Mouse (Mus musculus) right cerebral cortex, adult 2 months (tissue): ENCODE results near the gene Znrf1.

ENCODE experiments used
- DNase-seq, 2 experiments: peaks; one replicate each; pipeline ENCODE4 v3.0.0; 2021 to 2022; ENCODE audit warnings: low spot score in 2 of 2

Znrf1 gene

DNA sequence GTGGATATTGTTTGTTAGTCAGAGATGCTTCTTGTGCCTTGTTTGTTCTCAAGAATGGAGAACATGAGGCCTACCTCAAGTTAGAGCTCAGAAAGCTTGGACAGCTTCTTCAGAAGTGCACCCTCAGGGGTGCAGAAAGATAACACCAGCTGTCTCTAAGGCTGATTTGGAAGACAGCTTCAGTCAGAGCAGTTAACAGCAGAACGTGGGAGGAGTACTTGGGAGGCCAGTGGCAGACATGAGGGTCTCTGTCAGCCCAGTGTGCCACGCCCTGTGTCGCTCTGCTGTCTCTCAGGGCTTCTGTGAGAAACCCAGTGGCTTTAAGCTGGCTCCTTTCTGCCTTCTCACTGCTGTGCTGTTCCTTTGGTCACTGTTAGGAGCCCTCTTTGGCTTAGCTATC lies 32.1 kb downstream of the Znrf1 start:
- no peak for DNase-seq

DNA sequence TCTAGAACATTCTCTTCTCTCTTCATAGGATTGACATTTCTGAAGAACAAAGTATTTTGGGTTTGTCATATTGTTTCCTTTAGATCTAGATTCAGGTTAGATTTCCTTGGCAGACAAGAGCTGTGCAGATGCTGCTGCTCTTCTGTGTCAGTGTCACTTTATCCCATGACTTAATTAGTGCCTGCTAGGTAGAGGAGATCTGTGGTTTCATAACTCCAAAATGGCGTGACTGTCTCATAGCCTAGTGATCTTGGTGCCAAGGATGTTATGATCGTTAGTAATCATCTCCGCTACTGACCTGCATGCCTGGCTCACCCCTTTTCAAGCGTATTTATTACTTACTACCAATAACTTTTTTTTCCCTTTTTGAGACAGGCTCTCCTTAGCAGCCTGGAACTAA lies 34.0 kb downstream of the Znrf1 start:
- DNase-seq = no peak

DNA sequence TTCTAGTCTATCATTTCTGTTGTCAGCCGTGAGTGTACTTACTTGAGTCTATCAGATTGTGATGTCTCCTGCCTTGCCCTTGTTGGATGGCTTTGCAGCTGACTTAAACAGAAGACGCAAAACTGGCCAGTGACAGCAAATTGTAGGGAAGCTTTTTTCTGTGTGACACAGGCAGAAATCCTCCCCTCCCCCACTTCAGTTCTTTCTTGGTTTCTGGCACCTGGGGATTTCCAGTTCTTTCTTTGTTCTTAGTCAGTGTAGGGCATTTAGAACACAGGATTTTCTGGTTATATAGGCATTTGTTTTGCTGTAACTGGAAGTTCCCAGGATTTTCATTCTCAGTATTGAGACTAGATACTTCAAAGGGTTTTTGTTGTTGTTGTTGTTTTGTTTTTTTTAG lies 34.5 kb downstream of the Znrf1 start:
- no peak for DNase-seq

DNA sequence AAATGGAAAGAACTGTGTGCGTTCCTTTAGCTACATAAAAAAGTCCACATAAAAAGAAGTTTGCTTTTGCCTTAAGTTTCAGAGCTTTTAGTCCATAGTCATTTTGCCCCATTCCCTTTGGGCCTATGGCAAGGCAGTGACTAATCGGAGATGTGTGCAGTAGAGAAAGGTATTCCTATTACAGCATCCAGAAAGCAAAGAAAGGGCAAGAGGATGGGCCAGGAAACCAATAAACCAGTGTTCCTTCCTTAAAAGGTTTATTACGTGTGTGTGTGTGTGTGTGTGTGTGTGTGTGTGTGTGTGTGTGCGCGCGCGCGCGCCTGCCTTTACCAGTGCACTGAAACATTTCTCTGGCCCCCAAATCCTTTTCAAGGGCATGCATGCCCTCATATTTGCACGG lies 35.8 kb downstream of the Znrf1 start:
- no peak for DNase-seq

DNA sequence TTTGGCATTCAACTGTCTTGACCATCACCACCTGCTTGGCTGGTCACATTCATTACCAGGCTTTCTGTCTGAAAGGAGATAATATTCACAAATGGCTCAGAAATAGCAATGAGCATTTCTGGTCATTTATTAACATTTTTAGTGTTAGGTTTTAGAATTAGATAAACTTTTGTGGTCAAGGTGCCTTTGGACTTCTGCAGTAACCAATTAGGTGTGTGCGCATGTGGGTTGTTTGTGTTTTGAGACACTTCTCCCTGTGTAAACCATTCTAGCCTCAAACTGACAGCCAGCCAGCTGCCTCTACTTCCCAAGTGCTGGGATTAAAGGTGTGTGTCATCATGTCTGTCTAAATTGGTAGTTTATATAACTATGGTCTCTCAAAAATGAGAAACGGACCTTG lies 36.5 kb downstream of the Znrf1 start:
- DNase-seq = no peak

DNA sequence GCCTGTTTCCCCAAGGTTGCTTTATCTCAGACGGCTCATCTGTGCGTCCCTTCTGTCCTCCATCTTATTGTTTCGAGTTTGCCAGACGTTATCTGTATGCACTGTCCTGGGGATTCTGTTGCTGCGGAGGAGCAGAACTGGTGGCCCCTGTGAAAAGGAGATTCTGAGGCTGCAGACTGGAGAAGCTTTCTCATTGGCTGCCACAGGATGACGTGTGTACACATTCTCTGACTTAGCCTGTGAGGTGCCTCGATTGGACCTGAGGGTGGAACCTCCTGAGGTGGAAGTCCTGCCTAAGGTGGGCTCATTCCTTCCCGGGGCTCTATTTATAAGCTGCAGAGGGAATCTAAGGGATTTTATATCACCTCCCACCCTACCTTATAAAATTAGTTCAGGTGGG lies 37.7 kb downstream of the Znrf1 start:
- DNase-seq = peak; percentile 55 to 57

DNA sequence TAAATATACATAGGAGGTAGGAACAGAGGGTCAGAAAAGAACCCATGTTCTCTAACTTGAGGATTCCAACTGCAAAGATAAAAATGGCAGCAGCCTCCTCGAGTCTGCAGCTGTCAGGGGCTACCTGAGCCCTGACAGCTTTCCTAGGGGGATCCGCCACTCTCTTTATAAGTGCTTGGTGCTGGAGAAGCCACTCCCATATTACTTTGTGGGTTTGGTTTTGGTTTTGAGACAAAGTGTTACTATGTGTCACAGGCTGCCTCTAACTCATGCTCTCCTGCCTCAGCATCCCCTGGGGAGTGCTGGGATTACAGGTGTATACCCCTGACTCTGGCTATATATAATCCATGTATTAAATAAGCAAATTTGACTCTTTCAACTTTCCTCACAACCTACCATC lies 38.1 kb downstream of the Znrf1 start:
- DNase-seq = no peak

DNA sequence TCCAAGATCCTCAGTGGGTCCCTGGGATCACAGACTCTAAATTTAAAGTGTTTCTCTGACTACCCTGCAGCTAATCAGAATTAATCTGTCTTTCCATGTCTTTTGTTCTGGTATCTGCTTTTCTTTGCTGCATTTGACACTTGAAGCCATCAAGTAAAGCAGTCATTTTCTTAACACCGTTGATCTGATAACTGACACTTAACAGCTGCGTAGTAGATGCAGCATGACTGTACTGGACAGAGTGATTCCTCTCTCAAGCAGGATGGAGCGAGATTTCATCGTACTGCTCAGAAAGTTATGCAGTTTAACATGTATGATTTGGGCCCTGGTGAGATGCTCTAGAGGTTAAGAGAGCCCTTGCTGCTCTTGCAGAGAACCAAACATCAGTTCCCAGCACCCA lies 39.6 kb downstream of the Znrf1 start:
- DNase-seq = no peak

DNA sequence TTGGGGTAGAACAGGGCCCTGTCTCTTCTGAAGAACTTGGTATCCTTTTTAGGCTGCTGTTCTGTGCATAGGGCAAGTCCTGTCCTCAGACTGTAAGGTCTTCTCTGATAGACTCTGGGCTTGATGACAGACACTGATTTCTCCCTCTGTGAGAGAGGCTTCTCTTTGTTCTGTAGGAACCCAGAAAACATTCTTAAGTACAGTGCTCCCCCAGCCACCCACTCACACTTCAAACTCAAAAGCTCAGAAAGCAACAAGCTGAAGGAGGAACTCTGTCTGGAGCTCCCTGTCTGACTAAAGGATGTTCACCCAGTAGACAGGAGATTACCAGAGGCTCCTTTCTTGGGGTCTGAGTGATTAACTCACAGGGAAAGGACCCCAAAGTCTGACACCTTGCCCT lies 40.6 kb downstream of the Znrf1 start:
- peak in 1 of 2 experiments; percentile 35 for DNase-seq

DNA sequence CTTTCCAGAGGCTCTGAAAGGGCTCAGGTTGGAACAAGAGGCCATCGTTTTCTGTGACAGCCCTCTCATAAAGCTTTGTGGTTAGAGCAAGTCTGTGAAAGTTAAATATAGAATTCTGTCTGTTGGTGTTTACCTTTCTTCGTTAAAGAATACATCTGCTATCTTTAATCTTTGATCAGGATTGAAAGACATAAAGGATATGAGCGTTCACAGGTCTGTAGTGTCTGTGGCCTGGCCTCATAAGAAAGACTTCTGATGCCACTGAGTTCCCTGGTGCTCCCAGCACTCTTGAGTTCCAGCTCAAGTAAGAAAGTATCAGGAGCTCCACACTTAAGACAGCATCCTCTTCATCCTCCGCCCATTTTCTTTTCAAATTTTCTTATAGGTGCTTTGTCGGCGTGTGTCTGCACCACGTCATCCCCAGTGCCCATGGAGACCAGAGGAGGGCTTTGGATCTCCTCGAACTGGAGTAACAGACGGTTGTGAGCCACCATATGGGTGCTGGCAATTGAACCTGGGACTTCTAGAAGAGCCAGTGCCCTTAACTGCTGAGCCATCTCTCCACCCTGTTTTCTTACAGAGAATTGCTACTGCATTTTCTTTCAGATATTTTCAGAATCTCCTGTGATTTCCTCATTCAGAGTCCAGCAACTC lies 42.1 kb downstream of the Znrf1 start:
- no peak for DNase-seq

DNA sequence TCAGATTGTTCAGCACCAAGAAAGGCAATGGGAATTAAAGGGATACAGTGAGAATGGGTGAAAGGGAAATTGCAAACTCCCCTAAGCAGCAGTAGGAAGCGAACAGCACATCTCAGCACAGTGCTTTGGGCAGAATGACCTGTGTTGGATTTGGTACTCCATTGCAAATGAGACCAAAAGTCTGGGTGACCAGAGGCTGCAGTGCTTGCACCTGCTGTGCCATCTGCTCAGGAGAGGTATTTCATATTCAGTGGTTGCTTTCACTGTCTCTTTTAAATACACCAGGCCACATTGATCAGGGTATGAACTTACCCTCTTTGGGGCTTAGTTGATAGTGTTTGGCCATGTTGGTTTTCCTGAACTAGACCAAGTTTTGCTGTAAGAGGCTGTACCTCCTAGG lies 43.4 kb downstream of the Znrf1 start:
- DNase-seq = no peak

DNA sequence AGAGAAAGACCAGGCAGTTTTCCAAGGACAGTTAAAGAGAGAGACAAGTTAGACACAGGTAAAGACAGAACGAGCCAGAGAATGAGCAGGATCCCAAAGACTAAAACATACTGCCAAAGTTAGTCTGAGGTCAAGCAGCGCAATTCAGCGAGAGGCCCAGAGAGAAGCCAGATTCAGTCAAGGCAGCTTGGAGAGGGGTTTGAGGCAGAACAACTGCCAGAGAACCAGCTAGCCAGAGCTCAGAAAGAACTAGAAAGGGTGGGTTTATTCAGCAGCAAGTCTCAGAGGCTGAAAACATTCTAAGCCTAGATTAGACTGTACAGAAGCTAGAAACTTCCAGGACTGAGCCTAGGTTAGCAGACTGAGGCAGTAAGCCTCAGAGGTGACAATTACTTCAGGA lies 44.4 kb downstream of the Znrf1 start:
- DNase-seq = no peak

DNA sequence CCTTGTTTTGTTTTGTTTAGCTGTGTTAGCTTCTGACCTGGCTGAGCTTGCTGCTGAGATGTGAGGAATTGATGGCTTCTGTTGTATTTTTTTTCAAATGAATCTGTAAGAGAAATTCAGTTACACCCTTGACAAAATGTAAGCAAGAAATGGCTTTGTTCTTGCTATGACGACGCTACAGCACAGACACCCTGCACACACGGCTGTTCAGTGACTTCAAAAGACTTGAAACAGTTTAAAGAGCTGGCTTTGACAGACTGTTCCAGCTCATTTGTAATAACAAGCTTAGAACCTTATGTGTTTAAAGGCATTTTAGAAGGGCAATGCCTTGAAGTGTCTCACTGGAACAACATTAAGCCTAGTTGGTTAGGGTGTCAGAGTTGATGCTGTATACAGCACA lies 46.5 kb downstream of the Znrf1 start:
- DNase-seq = no peak

DNA sequence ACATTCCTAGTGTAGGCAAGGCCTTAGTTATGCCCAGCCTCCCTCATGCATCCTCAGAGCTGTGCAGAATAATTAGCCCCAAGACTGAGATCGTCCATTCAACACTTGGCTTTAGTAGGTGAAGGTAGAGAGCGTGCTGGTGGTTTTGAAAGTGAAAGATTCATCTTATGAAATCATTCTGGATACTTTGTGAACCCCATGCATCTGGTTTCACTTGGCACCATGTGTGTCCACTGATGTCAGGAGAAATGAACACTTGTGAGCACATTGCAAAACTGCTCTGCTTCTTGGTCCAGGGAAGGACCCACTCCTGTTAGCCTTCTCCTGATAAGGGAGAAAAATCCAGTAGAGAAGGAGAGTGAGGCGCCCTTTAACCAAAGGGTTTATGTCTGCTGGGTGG lies 49.0 kb downstream of the Znrf1 start:
- no peak for DNase-seq

DNA sequence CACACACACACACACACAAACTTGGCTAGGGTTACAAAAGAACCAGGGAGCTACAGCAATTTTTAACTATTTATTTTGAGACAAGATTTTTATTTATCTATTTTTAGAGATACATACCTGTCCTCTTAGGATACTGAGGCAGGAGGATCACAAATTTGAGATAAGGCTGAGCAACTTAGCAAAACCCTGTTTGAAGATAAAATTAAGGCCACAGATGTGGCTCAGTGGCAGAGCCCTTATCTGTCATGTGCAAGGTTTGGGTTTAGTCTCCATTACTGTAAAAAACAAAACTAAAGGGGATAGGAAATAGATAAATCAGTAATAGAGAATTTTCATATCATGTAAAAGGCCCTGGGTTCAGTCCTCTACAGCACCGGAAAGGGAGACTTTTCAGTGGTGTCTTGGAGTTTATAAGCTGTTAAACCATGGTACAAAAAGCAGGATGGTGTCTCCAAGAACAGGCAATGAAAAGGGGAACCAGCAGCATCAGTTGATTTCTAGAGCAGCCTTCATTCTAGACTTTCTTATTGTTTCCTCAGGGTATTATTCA lies 51.7 kb downstream of the Znrf1 start:
- no peak for DNase-seq

DNA sequence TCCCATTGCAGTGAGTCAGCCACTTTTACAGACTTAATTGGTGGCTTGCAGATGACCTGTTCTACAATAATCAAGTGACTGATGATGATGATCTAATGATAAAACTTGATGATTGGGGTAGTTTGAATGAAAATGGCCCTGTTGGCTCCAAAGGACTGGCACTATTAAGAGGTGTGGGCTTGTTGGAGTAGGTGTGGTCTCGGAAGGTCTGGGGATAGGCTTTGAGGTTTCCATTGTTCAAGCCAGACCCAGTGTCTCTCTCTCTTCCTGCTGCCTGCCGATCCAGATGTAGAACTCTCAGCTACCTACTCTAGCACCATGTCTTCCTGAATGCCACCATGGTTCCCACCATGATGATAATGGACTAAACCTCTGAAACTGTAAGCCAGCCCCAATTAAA lies 52.4 kb downstream of the Znrf1 start:
- no peak for DNase-seq

DNA sequence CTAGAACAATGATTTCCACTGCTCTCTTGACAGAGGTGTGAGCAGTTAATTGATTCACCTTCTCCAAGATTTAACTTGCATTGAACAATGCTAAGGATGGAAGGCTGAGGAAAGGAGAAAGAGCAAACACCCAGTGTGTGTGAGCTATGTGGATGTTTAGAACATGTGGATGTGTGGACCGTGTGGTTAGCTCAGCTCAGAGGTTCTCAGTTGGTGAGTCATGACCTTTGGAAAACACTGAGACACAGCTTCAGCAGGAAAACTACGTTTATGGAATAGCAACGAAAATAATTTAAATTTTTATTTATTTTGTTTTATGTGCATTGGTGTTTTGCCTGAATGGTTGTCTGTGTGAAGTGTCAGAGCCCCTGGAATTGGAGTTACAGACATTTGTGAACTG lies 54.3 kb downstream of the Znrf1 start:
- DNase-seq = no peak

DNA sequence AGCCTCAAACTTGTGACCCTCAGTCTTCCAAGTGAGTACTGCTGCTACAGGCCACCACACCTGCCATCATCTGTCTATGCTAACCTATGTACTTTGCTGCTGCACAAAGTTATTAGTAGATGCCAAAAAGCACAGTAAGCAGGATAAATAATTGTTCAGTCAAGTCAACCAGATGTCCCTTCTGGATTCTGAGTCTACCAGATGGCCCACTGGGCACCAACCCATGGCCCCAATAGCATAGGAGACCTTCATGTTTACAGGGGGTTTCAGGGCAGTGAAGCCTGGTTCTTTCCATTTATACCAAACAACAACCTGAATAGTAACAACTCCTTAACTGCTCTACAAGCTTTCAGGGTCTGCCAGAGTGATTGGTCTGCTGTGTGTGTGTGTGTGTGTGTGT lies 55.3 kb downstream of the Znrf1 start:
- DNase-seq = no peak

DNA sequence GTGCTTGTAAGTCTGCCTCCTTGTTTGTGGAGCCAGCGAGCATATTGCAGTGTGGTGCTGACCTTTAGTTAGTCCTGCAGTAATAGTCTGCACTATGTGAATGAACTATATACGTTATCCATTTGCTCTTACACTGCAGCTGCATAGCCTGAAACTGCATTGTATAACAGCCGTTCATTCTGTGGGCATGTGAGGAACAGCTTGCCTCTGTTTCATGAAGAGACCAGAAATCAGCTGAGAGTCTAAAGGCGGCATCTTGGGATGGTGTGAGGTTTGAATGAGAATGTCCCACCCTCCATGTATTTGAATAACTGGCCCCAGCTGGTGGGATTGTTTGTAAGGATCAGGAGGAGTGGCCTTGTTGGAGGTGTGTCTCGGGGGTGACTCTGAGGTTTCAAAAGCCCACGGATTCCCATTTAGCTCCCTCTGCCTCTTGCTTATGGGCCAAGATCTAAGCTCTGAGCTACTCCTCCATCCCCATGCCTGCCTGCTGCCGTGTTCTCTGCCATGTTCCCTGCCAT lies 56.6 kb downstream of the Znrf1 start:
- no peak for DNase-seq

DNA sequence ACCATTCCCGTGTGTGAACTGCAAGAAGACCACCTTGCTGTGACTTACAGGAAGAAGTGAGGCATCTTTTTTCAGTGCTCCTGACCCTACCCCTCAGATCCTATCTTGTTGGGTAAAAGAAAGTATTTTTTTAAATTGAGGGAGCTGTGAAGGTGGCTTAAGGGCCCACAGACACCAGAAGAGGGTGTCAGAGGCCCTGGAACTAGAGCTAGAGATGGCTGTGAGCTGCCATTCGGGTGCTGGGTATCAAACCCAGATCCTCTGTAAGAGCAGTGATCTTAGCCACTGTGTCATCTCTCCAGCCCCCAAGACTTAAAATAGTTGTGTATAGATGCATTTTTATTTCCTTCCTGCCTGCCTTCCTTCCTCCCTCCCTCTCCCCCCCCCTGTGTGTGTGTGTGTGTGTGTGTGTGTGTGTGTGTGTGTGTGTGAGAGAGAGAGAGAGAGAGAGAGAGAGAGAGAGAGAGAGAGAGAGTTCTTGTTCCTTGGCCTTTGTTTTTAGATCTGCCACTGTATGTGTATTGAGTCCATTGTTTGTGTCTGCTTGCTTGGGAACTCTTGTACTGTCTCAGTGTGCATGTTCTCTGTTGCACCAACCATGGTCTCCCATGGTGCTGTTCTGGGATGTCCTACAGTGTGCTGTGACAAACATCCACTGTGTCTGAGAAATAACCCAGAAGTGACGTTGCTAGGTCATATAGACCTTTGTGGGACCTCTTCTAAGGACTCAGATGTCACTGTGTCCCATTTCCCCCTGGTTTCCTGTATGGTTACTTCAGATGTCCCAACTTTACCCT lies 58.3 kb downstream of the Znrf1 start:
- no peak for DNase-seq

DNA sequence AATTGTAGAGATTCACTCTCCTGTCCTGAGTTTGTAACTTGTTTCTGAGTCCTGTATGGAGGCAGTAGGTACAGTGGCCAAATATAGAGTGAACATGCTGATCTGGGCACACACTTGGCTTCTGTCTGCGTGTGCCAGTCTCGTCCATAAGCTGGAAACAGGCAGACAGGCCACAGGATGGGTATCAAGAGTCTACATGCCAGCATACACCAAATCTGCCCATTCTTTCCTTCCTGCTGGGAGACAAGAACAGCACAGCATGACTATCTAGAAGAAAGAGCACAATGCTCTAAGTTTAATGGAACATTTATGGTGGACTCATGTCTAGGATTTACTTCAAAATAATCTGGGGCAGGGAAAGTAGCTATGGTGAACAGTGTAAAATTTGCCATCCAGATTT lies 59.1 kb downstream of the Znrf1 start:
- DNase-seq = no peak

DNA sequence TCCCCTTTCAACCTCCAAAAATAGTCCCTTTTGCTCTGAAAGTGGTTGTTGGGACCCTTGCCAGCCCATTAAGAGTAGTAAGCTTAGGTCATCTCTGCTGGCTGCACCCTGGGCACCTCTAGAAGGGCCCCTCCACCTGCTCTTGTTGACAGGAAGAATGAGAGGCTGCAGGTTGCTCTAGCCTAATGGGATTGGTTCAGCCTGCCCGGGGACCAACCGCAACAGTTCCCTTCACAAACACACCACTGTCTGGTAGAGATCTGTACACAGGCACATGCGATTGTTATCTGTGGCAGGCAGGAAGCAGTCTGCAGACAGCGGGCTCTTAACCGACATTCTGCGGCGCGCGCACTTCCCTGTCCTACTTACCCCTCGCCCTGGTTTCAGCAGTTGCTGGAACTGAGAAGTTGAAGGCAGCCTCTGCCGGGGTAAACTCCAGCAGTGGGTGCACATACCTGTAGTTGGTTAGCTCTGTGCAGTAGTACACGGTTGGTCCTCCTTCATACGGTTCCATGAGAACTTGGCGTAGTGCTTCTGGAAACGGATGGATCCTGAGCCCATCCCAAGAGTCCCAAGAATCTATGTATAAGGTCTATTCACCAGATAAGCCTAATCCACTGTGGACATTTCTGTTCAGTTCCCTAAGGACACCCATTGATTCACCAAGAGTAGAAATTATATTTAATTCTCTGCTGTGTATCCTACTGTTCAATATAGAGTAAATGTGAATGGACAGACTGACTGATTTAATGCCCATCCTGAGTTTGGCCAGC lies 60.0 kb downstream of the Znrf1 start:
- no peak for DNase-seq

DNA sequence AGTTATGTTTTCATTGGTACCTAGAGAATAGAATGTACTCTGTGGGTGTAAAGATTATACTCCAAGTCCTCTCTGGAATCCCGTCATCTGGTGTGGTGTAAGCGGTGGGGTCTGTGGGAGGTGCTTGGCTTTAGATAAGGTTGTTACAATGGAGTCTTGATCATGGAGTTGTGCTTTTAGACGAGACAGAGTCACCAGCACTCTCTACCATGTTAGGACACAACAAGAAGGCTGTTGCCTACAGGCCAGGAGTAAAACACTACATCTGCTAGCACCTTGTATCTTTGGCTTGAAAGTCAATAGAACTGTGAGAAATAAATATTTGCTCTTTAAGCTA lies 60.6 kb downstream of the Znrf1 start:
- no peak for DNase-seq
